Mouse (Mus musculus) right cerebral cortex, adult 2 months (tissue): Measurements from ENCODE around the gene Morn3.

Experiments
- DNase-seq, 2 experiments: peaks; one replicate each; pipeline ENCODE4 v3.0.0; 2021 to 2022; ENCODE audit warnings: low spot score in 2 of 2

The Morn3 gene

DNA sequence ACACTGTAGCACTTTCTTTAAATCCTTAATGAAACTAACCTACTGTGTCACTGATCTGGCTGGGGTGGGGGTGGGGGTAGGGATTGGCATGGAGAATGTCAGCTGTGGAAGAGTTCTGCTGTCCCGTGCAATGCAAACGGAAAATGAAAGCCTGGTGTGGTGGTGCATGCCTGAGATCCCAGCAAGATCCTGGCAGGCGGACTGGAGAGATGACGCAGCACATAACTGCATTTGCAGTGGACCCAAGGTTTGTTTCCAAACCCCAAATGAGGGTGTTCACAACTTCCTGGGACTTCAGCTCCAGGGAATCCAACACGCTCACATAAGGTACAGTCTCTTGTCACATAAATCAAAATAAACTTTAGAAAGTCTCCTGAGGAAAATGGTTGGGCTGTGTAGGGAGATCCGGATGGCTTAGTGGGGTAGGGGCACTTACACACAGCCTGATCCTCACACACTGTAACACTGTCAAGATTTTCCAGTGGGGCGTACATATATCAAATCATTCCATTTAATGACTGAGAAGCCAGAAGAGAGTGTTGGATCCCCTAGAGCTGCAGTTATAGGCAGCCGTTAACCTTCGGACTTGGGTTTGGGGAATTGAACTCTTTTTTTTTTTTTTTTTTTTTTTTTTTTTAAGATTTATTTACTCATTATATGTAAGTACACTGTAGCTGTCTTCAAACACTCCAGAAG lies 14.0 kb upstream of the Morn3 start:
- no peak for DNase-seq

DNA sequence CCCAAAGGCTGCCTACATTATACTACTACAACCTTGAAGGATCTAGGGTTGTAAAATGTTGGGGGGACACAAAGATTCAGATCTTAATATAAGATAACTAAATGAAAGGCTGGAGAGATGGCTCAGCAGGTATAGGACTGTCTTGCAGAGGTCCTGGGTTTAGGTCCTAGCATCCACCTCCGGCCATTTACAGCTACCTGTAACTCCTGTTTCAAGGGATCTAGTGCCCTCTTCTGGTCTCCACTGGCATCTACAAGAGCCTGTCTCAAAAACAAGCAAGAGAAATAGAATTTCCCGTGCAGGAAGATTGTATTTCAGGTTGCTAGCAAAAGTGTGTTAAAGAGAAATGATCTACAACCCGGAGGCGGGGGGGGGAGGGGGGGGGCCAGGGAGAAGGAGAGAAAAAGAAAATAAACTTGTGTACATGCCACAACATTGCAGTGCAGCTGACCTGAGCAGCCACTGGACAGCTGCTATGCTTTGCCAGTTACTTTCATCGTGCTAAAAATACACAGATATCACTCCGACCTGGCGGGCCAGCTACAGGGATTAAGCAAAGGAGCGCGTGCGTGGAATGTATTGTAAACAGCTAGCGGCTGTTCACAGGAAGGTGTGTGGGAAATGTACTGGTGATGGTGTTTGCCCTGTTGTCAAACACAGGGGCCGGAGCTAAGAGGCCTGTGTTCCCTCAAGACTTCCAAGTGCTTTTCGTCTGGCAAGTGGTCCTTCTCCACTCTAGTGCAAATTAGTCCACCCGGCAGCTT lies 13.1 kb upstream of the Morn3 start:
- peak in 1 of 2 experiments; percentile 47 for DNase-seq

DNA sequence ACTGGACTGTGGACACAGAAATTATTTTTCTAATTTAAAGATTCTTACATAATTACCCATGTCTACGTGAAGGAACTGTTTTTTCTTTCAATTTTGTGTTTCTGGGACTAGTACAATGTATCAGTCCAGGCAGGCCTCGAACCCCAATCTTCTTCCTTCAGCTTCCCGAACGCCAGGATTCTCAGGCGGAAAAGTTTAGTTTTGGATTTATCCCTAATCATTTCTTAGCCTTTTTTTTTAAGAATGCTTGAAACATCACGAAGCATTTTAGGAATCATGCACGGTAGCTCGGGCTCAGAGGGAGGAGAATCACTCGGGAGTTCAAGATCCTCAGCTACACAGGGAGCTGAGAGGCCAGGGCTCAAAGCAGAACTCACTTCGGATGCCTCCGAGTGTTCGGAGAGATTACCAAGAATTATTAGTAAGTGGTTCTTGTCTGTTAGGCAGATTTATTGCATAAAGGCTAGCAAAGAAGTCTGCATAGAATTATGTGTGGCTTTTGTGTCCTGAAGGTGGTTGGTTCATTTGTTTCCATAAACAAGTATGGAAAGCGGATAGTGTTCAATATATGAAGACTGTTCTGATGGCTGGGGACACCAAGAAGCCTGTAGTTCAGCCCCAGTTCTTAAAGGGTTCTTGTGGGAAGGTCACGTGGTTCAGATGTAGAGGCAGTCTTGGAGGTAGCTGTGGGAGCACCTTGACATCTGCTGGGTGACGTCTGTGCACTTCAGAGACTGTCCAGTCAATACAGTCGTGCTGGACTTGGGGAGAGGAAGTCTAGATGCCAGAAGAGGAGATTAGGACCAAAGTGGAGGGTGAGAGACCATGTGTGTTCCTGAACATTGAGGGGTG lies 11.7 kb upstream of the Morn3 start:
- no peak for DNase-seq

DNA sequence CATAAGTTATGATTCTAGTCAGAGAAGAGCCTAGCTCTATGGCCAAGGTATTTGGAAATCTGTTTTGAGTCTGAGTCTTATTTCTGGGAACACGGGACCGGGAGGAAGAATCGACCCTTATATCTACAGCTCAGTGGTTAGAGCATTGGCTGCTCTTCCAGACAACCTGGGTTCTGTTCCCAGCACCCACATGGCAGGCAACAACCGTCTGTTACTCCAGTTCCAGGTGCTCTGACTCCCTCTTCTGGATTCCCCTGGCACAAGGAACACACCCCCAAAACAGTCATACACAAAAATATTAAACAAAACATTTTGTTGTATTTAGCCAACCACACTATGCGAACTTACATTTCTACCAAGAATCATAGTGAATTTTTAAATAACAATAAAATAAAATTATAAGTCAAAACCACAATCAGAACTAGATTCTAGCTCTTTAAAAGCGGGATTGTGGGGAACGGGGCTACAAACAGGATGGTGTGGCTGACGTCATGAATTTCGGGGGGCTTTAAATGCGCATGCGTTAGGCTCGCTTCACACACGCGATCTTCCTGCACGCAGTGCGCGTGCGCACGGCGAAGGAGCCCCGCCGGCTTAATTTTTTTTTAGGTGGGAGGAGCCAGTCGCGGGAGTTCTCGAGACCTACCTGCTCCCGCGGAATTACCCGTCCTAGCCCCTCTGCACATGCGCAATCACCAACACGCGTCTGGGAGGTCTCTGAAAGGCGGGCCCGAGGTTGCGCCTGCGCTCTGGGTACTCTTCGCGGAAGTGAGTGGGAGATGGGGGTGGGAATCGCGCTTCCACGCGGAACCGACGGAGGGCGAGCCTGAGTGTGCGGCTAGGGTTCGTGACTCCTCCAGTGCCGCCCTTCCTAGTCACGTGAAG lies 10.8 kb upstream of the Morn3 start:
- peak; percentile 96 to 99 for DNase-seq

DNA sequence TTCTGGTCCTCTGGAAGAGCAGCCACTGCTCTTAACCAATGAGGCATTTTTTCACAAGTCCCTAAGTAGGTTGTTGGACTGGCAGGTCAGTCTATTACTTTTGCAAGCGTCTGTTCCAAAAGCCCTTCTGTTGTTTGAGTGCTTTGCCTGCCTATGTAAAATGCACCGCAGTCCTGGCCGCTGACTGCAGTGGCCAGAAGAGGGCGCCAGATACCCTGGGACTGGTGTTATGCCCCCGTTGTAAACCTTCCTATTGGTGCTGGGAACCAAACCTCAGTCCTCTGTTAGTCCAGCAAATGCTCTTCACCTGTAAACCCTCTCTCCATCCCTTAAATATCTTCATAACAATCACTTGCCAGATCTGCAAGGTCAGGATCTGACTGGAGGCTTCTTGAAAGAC lies 4.9 kb upstream of the Morn3 start:
- DNase-seq = no peak

DNA sequence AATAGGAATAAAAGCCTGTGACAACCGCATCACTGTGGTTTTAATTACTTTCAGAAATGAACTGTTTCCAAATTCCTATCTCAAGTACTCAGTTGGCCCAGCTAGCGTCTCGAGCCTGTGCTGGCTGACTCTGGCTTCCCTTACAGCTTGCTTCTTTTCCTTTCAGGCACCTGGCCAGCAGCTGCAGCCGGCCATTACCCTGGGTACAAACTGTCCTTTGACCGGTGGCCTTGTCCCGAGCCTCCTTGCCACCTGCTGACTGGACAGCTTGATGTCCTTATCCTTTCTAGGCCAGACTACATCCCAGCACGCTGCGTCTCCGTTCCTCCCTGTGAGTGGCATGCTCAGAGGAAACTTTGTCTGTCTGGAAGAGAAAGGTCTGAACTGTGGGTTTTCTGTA lies 4.1 kb upstream of the Morn3 start:
- DNase-seq = no peak

DNA sequence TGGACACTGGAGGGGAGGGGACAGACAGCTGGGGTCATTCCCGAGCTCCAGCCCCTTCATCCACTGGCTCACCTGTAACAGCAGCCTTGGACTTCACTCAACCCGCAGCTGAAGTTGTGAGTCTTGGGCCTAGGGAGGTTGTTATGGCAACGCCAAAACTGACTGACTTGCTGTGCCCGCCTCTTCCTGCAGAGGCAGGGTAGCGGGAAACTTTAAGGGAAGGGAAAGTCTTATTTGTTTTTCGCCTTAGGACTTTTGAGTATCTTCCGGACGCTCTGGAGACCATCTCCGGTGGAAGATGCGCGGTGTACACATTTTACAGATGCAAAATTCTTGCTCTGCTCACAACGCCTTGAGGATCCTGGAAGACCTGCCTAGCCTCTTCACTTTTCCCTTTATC lies 2.5 kb upstream of the Morn3 start:
- peak in 1 of 2 experiments; percentile 25 for DNase-seq

DNA sequence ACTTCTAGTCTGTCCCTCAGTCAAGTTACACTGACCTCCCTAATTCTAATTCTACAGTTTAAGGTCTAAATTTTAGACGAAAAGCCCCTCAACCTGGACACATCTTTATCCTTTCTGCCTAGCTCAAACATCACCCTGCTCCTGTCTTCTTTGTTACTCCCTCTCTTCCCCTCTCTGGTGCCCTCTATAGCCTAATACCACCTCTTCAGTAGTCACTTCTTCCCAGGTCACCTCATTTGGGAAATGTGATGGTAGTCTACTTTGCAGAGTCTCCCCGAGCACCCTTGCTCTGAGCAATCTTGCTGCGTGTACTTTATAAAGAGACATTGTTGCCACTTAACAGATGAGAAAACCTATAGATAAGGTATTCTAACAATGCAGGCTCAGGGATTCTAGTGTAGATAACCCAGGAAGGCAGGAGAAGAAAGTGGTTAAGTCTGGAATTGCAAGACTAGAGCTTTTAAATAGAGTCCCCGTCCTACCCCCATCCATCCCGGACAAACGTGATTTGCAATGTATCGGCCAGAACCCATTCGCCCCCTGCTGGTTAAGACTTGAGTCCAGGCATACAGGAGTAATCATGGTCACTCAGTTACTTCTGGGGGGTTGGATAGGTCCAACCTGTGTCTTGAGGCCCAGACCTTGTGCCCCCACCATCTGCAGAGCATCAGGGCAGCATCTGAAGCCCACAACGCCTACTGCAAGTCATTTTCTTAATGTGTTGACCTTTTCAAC lies 1.1 kb downstream of the Morn3 start:
- peak; percentile 60 to 63 for DNase-seq

DNA sequence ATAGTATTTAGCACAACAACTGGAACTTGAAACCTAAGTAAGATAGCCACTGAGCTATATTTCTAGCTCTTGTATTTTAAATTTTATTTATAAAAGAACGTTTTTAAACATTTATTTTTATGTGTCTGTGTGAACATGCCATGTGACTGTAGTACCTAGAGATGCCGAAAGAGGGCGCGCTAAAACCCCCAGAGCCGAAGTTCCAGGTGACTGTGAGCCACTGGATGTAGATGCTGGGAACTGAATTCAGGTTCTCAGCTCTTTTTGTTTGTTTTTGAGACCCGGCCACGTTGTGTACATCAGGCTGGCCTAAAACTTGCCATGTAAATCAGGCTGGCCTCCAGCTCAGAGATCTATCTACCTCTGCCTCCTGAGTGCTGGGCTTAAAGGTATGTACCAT lies 3.0 kb downstream of the Morn3 start:
- DNase-seq = no peak

DNA sequence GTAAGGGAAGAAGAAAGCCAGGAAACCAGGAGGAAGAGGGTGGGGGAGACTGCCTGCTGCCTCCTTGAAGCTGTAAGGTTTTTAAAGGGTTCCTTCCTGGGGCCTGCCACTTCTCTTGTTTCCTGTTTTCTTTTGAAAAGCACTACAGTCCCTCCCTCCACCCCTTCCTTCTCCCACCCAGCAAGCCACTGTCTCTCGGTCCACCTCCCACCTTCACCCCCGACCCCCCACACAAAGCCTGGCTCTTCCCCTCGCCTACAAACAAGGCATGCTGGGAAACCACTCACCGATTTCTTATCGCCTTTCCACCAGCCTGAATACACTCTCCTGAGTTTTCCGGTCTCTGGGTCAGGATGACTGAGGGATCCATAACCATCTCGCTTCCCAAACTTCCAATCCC lies 6.0 kb downstream of the Morn3 start:
- DNase-seq = no peak

DNA sequence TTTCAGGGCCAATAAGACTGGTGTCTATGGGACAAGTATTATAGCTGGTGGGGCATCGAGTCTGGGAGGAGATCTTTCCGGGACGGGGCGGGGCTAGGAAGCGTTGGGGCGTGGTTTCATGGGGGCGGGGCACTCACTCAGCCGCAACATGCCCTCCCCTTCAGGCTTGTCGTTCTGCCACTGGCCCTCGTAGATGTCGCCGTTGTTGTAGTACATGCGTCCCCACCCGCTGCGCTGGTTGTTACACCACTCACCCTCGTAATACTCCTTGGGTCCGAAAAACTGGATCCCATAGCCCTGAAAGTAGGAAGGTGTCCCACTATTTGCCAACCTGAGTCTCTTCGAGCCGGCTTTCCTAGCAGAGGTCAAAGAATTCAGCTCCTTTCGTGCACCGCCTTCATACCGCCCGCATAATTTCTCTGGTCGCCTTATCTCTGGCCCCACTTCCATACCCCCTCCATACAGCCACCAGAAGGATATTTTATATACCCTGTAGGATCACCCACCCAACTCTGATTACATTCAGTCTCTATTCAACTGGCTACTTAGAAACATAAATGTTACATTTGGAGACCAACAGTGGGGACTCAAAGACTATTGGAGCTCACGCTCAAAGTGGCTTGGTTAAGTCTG lies 7.6 kb downstream of the Morn3 start:
- no peak for DNase-seq

DNA sequence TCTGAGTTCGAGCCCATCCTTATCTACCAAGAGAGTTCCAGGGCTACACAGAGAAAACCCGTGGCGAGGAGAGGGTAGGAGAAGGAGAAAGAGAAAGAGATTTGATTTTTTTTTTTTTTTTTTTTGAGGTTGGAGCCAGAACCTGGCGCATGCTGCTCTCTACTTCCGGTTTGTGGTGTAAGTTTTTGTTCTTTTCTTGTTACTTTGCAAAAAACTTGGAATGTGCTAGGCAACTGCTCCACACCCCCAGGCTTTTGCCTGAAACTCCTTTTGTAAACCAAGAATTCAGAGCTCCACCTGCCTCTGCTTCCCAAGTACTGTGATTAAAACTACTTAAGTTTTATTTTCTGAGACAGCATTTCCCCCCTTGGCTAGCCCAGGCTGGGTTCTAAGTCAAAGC lies 8.7 kb downstream of the Morn3 start:
- DNase-seq = no peak

DNA sequence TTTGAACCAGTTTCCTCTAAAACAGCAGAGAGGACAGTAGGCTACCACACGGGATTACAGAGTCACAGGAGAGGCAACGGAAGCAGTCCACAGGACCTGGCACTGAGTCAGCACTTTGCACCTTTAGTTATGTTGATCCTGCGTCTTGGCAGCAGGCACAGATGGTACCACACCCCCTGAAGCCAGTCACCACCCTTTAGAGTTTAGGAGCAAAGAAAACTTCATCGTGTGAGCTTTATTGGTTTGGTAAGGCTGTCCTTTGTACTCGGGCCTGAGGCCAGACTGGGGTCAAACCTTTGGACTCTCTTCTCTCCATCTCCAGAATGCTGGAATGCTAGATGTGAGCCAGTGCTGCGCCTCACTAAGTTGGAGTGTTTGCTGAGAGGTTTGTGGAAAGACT lies 11.3 kb downstream of the Morn3 start:
- DNase-seq = no peak

DNA sequence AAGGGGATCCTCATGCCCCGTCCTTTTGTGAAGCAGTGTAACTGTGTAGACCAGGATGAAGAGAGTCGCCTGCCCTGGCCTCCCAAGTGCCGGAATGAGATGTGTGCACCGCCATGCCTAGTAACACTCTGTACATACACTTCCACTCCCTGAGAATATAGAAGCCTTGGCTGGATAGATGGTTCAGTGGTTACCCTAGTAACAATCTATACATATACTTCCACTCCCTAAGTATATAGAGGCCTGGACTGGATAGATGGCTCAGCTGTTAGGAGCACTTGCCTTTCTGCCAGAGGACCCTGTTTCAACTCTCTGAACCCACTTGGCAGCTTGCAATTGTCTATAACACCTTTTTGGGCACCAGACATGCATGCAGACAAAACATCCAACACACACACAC lies 11.7 kb downstream of the Morn3 start:
- no peak for DNase-seq

DNA sequence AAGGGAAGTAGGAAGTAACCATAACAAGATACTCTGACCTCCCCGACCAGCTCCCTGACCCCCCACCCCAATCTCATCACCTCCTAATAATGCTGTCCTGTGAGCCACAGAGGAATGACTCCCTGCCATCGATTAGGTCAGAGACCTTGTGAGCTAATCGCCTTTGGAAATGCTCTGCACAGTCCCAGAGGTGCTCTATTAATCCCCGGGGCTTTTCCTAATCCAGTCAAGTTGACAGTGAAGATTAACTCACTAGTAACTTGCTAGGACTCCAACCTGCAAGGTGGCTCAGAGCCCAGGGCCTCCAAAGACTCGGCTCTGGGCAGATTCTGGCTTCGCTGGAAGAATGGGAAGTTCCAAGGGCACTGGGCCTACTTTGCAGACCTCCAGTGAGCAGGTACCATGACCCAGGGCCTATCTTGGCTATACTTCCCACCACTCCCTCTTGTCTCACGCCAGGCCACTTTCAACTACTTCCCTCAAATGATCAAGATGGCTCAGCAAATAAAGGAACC lies 13.1 kb downstream of the Morn3 start:
- DNase-seq = no peak

DNA sequence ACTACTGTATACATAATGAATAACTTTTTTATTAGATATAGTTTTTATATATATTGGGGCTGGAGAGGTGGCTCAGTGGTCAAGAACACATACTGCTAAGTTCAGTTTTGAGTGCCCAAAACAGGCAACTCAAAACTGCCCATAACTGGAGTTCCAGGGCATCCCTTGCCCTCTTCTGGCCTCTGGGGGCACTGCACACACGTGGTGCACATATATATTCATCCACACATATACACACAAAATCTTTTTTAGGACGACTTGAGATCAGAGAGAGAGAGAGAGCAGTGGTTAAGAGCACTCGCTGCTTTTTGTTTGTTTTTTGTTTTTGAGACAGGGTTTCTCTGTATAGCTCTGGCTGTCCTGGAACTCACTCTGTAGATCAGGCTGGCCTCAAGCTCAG lies 15.5 kb downstream of the Morn3 start:
- DNase-seq = no peak

DNA sequence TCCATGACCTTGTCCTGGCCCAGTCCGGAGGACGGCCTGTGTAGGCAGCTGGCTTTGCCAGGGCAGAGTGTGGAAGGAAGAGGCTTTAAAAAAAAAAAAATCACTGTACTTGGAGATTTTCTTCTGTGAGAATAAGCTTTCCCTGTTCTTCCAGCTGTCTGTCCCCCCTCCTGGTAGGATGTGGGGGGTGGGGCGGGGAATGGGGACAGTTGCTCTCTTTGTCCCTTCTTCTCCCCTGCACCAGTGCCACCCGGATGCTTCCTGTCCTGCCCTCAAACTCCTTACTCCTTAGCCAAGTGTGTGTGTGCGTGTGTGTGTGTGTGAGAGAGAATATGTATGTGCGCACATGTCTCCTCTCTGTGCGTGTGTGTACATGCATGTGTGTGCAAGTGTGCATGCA lies 17.1 kb downstream of the Morn3 start:
- no peak for DNase-seq

DNA sequence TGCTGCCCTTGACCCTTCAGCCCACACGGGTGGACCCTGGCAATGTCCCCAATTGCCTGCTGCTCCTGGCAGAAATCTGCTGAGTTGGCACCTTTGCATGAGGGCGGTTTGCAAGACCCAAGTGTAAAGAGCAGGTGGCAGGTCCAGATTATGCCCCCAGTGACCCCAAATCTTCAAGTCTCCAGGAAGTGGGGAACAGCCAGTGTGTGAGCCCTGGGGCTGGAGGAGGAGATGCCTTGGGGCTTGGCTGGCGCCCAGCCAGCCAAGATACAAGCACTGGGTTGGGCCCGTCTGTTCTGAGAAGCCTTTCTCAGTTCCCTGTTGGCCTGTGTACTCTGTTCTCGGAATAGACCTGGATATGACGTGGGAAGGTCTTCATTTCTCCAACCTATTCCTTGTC lies 19.4 kb downstream of the Morn3 start:
- no peak for DNase-seq

DNA sequence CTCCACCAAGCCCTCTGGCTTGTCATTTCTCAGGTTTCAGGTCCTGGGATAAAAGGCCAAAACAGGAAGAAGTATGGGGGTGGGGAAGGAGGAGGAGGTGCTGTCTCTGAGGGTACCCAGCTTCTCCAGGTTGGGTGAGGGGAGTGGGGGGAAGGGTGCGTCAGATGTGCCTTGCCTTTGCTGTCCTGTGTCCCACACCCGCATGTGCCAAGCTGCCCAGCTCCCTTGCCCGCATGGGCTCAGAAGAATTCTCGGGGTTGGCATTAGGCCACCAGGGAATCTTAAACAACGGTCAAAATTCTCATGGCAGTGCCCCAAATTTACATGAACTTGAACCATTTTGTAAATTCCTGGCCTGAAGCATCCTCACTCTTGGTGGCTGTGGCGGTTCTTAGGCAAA lies 20.4 kb downstream of the Morn3 start:
- no peak for DNase-seq

DNA sequence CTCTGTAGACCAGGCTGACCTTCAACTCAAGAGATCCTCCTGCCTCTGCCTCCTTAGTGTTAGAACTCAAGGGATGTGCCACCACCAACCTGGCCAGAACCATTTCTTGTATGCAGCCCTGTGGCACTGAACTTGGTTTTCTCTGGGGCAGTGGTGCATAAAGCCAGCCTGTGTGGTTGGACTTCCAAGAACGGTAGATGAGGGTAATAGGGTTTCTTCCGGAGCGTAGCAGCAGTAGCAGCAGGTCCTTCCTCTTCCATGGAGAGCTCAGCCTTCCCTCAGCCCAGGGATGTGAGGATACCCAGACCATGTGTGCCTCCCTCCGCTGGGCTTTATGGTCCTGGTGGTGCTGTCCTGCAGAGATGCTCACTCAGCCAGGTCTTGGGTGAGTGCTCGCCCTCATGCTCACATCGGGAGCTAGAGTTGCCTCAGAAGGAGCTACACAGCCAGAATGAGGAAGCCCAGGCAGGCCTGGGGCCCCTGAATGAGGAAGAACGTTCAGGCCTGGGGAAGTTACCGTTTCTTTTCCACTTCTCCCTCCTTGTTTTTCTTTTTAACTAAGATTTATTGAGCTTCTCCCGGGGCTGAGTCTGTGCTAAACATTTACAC lies 21.7 kb downstream of the Morn3 start:
- no peak for DNase-seq
